Mouse (Mus musculus): Measurements from ENCODE around the gene Dek.
A peak's percentile ranks its signal among the peaks of the same experiment; 100 is the strongest.

Dek gene

DNA sequence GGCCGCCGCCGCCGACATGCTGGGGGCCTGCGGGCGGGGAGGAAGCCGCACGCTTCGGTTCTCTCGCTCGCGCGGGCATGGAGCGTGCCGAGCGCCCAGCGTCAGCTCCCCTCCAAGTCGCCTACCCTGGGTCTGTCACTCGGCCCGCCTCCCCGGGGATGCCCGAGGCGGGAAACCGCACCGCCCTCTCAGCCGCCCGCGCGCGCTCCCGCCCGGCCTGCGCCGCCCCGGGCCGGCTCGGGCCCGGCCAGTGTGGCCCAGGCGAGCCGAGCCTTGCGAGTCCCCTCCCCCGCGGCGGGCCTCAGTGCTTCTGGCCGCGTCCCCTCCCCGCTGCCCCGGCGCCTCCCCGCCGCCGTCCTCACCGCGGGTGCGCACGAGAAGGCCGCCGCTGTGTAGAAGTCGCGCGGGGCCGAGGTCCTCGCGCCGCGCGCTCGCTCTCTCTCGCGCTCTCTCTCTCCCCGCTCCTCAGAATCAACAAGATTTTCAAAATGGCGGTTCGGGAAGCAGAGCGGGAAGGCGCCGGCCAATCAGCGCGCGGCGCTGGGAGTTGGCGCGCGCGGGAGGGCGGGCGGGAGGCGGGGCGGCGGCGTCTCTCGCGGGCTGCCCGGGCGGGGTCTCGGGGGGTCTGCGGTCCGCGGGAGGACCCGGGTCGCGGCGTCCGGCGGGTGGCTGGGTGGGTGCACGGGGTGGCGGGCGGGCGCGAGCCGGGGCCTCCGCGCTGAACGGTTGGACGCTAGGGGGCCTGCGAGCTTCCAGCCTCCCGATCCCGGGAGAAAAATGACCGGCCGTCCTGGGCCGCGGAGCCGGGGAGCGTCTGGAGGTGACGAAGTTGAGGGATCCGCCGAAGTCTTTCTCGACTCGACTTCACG lies at the start of gene Dek:
Gene Dek (minus strand): TSS at position 491 of the 869 bp plus-strand sequence.
- peak; percentile 82 for DNase-seq

DNA sequence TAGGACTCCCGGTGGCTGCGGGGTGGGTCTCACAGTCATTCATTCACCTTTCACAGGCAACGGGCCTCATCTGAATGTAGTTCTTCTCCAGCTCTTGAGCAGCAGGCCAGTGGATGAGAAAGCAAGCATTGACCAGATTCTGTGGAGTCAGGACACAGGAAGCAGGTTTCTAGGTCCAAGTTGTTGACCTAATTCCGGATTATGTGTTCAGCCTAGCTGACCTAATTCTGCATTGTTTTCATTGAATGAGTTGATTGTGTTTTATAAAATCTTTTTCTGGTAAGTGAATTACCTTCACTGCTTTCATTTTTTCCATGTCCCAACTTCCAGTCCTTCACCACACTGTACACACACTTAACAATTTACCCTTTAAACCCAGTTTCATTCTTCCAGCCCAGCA lies 48.9 kb upstream of the Dek start:
- no peak for DNase-seq

DNA sequence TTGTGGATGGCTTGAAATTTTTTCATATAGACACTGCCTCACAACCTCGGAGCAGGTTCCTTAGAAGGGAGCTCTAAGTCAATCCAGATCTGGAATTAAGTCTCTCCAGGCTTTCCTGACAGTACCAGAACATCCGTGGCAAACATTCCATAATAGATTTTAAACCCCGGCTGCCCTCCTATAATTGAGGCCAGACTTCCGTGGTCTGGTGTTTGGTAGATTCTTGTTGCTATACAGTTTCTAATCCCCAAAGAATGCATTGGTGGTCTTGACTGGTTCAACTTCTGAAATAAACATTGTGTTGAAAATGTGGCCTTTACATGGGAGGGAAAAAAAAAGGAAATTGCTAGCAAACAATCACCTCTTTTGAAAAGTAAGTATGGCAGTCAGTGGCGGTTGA lies 47.2 kb upstream of the Dek start:
- DNase-seq: no peak

DNA sequence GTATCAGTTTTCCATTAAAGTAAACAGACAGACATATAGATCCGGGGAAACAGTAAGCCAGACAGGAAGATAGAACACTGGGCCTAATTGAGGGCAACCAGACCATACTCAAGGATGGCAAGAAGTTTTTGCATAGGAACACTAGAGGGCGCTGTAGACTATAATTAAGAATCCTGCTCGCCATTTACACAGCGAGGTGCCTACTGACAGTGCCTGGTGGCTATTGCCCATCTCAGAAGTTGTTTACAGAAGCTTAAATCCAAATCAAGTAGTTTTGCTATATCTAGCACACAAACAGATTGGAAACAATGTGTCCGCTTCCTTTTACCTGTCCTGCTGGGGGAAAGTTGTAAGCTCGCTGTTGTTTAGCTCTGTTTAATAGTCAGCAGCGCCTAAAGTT lies 46.4 kb upstream of the Dek start:
- DNase-seq: no peak

DNA sequence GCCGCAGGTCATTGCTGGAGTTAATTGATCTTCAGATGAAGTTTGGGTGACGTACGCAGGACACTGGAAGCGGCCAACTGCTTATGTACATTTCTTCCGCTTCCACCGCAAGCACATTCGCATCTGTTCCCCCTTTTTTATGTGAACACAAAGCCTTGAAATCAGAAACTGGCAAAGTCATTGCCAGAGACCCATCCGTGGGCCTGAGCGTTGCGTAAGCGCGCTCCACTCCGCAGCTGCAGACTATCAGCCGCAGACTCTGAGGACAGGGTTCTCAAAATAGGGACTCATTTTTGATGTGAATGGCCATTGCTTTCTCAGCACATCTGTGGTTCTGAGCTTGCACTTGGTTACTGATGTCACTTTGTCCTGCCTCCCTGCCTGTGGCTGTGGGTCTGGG lies 45.1 kb upstream of the Dek start:
- no peak for DNase-seq

DNA sequence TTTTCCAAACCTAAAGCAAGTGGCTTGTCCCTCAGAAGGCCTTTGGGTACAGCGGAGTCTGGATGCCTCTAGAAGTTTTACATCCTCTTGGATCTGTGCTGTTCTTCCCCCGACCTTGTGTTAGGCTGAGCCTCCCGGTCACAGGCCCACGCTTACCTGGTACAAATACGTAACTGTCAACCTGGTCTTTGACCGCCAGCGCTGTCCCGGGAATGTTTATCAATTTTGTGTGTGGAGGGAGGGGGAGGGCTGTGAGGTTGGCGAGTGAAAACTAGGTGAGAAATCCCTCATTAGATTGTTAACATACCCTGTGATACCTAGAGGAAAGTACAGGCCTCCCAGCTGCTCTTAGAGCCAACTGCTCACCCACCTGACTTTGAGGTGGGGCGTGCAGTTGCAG lies 44.0 kb upstream of the Dek start:
- DNase-seq: no peak

DNA sequence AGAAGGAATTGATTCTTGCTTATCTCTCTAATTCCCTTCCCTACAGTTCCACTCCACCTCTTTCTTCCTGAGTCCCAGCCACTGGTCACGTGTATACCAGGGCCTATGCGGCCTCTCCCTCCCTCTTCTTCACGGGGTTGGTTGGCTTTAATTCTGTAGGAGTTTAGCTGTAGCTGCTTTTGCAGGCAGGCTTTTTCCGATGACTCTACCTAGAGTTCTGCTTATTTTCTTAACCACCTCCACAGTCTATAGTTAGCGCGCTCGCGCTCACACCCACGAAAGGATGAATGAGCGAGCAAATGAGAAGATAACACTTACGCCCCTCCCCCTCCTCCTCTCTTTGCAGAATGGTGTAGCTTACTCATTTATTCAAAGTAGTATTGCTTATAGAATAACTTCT lies 42.6 kb upstream of the Dek start:
- DNase-seq: no peak

DNA sequence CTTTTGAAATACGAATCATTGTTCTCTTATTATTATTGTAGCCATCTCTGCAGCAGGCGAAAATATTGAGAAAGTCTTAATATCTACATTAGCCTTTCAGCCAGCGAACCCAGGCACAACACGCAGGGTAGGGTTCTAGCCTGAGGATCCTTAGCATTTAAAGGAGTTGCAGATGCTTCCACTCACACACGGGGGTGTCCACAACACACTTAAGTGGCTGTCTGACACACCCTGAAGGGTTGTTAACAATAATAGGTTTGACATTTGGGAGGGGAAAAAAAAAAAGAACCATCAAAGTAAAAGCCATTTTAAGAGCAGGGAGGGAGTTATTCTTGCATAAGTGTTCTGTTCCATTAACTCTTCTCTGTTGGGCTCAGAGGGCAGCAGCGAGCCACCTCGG lies 40.4 kb upstream of the Dek start:
- no peak for DNase-seq

DNA sequence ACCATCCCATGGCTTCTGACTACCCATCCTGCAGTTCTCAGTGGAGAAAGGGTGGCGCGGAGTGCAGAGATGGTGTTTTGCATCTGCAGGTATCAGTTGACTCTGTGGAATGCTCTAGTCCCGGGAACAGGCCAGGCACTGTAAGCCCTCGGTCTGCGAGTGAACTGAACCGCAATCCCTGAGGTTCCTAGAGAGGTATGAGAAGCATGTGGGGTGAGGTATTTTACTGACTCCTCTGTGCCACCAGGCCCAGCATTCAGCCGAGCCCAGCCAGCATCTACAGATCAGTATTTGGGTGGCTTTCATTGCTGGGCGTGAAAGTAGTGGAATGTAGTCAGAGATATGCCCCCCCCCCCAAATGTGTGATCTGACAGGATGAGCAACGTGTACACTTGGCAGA lies 39.9 kb upstream of the Dek start:
- no peak for DNase-seq

DNA sequence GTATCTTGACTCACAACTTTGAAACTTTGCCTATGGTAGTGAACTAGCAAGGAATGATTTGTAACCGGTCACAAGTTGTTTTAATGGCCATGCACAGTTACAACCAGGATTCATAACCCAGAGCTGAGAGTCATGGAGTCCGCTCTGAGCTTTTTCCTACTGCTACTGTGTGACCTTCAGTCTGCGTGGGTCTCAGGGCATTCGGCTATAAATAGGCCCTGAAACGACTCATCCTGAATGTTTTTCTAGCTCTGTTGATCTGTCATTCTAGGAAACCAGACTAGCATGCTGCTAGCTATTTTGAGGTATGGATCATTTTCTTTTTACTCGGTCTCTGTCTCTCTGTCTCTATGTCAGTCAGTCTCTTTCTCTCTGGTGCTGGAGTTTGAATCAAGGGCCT lies 36.8 kb upstream of the Dek start:
- no peak for DNase-seq

DNA sequence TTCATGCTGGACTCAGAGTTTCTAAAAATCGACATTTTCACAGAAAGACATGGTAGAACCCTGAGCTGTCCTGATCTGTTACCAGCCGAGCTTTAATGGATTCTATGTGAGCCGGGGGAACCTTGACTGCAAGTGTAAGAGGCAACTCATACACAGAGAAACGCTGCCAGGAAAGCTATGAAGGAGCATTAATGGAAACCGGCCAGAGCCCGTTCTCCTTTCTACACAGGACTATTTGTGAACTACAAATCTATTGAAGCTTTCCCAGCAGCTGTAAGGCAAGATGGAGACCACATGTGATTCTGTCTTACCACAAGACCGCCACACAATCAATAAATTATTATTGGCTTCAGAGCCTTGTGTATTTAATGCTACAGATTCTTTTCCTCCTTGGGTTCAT lies 29.7 kb upstream of the Dek start:
- DNase-seq: no peak

DNA sequence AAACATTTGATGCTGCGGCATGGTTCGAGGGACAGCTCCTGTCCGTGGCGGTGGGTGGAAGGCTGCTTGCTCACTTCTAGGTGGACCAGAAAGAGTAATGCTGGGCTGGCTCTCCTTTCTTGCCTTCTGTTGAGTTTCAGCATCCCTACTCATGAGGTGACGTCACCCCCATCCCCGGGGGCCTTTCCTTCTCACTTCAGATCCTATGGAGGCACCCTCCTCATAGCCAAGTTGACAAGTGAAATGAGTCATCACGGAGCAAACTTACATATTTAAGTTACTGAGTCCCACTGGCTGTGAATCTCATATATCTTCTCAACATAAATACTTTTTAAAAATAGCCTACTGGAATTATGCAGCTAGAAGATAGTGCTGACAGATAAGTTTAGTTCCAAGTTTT lies 28.8 kb upstream of the Dek start:
- no peak for DNase-seq

DNA sequence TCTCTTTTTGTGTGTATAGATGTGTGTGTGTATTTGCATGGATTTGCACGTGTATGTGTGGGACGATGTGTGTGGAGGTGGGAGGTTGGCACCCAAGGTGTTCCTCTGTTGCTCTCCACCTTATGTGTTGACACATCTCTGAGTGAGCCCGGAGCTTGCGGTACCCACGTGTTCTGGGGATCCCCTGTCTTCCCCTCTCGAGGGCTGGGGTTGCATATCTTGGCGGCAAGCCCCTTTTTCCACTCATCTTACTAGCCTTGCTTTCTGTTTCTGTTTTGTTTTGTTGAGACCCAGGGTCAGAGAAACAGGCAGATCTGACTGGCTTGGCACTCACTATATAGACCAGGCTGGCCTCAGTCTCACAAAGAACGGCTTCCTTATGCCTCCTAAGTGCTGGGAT lies 27.1 kb upstream of the Dek start:
- no peak for DNase-seq

DNA sequence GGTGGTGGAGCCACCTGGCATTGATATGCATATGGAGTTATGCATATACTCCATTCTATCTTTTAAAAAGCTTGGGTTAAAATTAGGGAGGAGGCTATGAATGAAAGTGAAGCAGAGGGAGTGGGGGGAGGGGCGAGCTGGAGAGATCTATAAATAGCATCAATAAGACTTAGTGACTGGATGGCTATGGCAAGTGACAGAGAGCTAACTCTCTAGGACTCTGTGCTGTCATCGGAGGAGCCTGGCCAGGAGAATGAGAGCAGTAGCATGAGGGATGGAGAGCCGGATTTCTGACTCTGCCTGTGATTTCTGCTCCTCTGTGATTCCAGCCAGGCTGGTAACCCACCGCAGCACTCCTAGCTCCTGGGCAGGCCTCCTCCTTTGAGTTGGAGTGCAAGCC lies 23.1 kb upstream of the Dek start:
- DNase-seq: no peak

DNA sequence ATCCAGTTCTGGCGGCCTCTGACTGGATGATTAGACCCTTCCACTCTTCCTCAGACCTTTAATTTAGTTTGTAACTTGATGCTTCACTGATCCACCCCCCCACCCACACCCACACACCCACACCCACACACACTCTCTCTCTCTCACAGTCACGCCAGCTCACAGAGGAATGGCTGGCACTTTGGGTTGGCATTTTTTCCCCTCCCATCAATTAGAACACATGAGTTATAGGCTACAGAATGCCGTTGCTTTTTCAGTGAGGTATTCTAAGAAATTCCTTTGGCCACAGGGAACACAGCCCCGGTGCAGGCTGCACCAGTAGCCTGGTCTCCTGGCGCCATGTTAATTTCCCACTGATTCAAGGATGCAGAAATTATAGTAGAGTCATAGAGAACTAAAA lies 19.6 kb upstream of the Dek start:
- DNase-seq: no peak

DNA sequence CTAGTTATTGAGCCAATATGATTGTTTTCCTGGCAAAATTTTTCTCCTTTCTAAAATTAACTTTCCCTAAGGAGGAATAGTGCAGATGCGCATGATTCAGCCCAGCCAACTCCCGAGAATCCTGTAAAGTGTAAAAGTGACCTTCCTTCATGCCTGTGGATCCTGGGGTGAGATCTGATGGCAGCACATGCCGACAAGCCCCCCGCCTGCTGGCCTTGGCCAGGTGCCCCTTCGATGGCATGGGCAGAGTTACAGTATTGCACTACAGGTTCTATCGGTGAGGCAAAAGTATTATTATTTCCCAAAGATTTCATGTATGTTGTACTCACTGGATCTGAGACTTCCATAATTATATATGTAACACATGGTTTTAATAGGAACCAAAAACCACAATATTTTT lies 19.0 kb upstream of the Dek start:
- DNase-seq: no peak

DNA sequence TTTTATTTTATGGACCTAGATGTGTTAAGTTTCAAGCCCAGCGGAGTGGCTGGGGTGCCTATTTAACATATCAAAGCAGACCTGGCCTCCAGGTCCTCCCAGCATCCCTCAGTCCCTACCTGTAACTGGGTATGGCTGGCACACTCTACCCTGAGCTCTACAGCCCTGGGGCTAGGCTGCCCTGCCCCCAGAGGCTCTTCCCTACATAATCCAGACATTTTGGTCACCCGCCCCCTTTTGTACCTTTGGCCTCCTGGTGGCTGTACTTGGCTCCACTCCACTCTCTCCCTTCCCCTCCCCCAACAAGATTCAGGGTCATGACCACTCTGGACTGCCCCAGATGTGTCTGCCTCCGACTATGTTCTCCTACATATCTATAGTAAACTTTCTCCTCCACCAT lies 18.4 kb upstream of the Dek start:
- DNase-seq: no peak

DNA sequence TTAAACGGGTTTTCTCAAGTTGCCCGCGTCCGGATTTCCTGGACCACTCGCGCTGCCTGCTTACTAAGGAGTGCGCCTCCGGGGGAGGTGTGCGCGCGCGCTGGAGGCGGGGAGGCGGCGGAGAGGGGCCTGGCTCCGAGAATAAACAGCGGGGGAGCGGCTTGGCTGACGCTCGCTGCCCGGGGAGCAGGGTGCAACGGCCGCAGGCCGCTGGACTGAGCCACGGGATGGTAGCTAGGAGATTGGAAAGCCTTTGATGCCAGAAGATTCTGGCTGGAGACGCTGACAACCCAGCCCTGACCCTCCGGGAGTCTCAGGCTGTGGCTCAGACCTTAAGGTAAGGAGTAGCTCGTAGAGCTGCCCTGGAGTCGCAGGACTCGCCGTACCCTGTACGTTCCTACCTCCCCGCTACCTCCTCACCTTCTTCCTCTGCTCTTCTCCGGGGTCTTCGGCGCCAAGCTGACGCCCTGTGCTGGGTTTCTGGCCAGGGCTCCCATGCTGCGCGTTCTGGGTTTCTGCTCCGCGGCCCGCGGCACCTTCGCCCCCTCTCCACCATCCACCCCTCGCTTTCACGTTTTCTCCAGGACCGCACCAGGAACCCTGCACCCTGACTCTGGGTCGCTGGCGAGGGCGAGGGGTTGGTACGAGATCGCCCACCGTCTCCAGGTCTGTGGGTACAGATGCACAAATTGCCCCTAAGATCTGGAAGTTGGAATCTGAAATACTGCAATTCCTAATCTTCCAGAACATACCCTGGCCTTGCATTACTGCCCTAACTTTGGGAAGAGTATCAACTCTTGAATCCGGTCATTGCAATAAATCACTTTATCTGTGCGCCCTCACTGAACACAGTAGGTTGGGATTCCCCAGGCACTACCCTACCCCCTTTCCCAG lies 16.8 kb upstream of the Dek start, which contains the start of gene Rnf144b:
Gene Rnf144b (plus strand): TSS at position 120 of the 894 bp plus-strand sequence.
- peak; percentile 56 for DNase-seq

DNA sequence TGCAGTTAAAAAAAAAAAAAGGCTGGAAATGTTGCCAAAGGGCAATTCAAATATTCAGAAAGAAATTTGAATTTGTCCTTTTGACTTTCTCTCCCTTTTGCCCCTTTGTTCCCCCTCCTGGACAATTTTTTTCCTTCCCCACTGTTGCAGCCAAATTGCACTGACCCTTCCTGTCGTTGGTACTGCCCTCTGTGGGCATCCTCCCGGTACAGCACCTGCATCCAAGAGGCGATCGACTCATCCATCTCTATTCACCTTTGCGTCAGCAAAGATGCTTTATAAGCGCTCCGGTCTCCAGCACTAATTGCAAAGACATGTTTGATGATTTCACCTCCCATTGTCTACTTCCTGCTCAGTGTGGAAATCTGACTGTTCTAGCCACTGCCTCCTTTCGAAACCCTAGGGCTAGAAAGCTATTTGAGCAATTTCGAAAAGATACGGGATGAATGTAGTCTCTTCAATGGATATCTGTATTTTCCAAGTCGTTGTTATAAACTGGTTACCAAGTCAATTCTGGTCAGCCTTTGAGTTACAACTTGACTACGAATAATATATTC lies 15.4 kb upstream of the Dek start:
- DNase-seq: no peak

DNA sequence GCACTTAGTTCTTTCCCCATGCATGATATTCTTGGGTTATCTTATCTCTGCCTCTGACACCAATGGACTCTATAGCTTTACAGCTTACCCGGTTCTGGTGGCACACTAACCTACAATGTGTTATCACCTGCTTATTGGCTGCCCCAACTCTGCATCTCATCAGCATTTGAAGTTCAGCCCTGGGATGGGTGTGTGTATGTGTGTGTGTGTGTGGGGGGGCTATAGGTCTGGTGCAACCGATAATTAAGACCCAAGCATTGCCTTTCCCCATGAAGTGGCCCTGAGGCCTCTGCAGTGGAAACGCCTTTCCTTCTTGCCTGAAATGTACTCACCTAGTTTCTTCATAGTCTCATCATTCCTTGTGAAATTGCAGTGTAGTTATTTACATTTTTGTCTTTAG lies 10.0 kb upstream of the Dek start:
- DNase-seq: no peak

DNA sequence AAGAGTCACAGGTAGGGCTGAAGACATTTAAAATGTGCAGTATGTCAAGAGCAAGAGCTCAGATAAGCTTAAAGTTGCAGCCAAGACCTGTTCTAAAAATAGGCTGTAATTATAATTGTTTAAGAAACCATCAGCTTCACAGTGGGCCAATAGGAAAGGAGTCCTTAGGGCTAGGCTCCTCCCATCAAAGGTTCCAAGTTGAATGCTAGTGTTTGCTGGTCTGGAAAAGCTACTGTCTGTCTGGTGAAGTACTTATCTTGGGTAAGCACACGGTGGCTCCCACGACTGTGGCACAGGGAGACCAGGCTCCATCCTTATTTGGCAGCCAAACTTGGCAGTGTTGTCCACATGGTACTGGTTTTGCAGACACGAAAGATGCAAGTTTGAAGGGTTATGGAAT lies 6.9 kb upstream of the Dek start:
- no peak for DNase-seq

DNA sequence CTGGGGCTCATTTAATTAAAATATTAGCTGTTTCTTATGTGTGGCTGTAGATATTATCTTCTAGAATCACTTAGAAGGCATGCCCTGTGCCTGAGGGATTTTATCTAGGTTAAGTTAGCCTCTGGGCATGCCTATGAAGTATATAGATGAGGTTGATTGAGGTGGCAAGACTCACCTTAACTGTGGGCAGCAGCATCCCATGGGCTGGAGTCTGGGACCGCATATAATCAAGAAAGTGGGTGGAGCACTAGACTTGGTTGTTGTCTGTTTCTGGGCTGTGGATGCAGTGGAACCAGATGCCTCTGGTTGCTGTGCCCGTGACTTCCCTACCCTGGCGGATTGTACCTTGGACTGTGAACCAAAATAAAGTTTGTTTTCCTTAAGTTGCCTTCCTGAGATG lies 6.1 kb upstream of the Dek start:
- no peak for DNase-seq

DNA sequence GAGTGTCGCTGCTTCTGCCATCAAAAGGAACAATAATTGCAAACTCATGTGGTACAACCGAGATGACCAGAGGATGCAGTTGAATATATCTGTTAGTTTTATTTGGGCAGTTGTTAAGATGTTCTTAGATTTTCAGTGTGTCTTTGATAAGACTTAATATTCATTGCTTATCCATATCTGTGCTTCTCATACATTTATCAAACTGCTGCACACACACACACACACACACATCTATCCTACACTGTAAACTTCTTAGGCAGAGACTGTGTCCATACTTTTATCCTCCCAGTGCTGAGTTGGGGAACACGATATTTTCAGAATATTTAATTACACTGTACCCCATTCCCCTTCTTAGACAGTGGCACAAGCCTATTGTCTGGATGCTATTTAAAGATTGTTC lies 5.2 kb upstream of the Dek start:
- no peak for DNase-seq

DNA sequence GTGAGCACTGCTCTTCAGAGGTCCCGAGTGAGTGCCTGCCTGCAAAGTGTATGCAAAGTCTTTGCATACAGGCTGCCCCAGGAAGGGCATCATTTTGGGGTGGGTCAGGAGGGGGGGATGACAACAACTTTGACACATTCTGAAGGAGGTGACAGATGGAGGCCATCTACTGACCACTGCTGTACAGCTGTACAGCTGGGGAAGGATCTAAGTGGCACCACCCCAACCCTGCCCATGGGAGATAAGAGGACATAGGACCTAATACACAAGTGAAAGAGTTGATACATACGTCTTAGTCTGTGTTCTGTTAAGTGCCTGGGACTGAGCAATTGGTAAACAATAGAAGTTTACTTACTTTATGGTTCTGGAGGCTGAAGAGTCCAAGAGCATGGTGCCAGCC lies 3.2 kb upstream of the Dek start:
- DNase-seq: no peak
